Mouse (Mus musculus) liver, embryonic 16.5 days (tissue): ENCODE measurements around the gene Prorsd1. TPM values are rescaled to one million over a fixed set of nuclear protein-coding genes. Genes with fewer than 3 reads are reported as not detected.

Experiments
- ATAC-seq: fragments of 200-750 bp; cut with Nextera tagmentation; 2 replicates; pipeline ENCODE4 v1.8.0; 2017; ENCODE audit warnings: low read depth, mild to moderate bottlenecking, moderate number of reproducible peaks, moderate library complexity
- H3K27ac ChIP-seq: fragments of 300-500 bp; sonication (generic); 2 replicates; pipeline ENCODE4 v1.5.1; 2014; ENCODE audit warnings: mild to moderate bottlenecking, low read length
- H3K27me3 ChIP-seq: fragments of 300-500 bp; sonication (generic); 2 replicates; pipeline ENCODE4 v1.6.1; 2014; ENCODE audit warnings: low read depth, low read length, mixed read lengths; ENCODE audit not compliant: control insufficient read depth, insufficient read depth
- H3K36me3 ChIP-seq: fragments of 300-500 bp; sonication (generic); 2 replicates; pipeline ENCODE4 v1.6.1; 2014; ENCODE audit warnings: mild to moderate bottlenecking; ENCODE audit not compliant: control insufficient read depth, insufficient read depth
- H3K4me1 ChIP-seq: fragments of 300-500 bp; sonication (generic); 2 replicates; pipeline ENCODE4 v1.6.1; 2014; ENCODE audit warnings: low read depth, low read length, mixed read lengths; ENCODE audit not compliant: control insufficient read depth
- H3K4me2 ChIP-seq: fragments of 300-500 bp; sonication (generic); 2 replicates; pipeline ENCODE4 v1.6.1; 2014; ENCODE audit warnings: low read depth, low read length, mixed read lengths
- H3K4me3 ChIP-seq: fragments of 300-500 bp; sonication (generic); 2 replicates; pipeline ENCODE4 v1.5.1; 2014; ENCODE audit warnings: low read depth, mild to moderate bottlenecking, low read length
- H3K9ac ChIP-seq: fragments of 300-500 bp; sonication (generic); 2 replicates; pipeline ENCODE4 v1.6.1; 2014; ENCODE audit warnings: low read depth, low read length
- H3K9me3 ChIP-seq: fragments of 300-500 bp; sonication (generic); replicated peaks from 2 replicates; pipeline ENCODE4 v1.6.1; 2016; ENCODE audit warnings: low read length; ENCODE audit not compliant: control insufficient read depth
- WGBS: fragments of 180-500 bp; shearing (Covaris S2); extraction: QIAGEN DNeasy Blood & Tissue Kit; methylation state at CpG from one replicate; pipeline ENCODE4 v1.1.7; 2014; ENCODE audit not compliant: insufficient replicate concordance; 5-methylcytosine and 5-hydroxymethylcytosine counted together
- polyA plus RNA-seq: library from polyadenylated mRNA; unstranded; fragments of >200 nt; fragmentation: Nextera tagmentation; extraction: Ambion mirVana; gene quantifications from 2 replicates; pipeline ENCODE4 v1.2.1, GENCODE M21; 2015

The Prorsd1 gene
- polyA plus RNA-seq, 1 experiment from 2014 or later = 17.1 TPM

- peaks cover 6% of the 10 kb centered on the region; the same call in 1 of the 2 replicates for H3K36me3 ChIP-seq
- peaks cover 5% of the 10 kb centered on the region for H3K4me1 ChIP-seq
- H3K9me3 ChIP-seq = no peaks in the 10 kb centered on the region
- no peak overlapping the region for H3K4me3 ChIP-seq
- no peaks in the 10 kb centered on the region for H3K27me3 ChIP-seq
- no peak for ATAC-seq
- H3K27ac ChIP-seq = no peak overlapping the region
- 80% methylated on average over 1 of the region's 1 CpGs for WGBS
- H3K9ac ChIP-seq = no peak overlapping the region
- no peak overlapping the region for H3K4me2 ChIP-seq
Observed at GRCm38 (mm10) chr11:29509421-29509820, 5.4 kb downstream of the Prorsd1 start.

- Histone ChIP-seq H3K4me1 (peaks cover 9% of the 10 kb centered on the region), H3K9me3 (no peaks in the 10 kb centered on the region), H3K27me3 (no peaks in the 10 kb centered on the region), H3K4me2 (peak overlapping the region; percentile 4; the same call in 1 of the 2 replicates), H3K4me3 (no peak overlapping the region), H3K27ac (0 out of 2 replicates have a peak overlapping the region, but pooled peaks have one; percentile 30), H3K36me3 (0 out of 2 replicates have a peak, but pooled peaks cover 3% of the 10 kb centered on the region), H3K9ac (no peak overlapping the region)
- ATAC-seq = peak; percentile 43
- 38% methylated on average over 2 of the region's 2 CpGs for WGBS
Observed at GRCm38 (mm10) chr11:29504899-29505625, 9.8 kb downstream of the Prorsd1 start.

GRCm38 (mm10) chr11:29503948-29504893 is 10.6 kb downstream of the Prorsd1 start:
- 50% methylated on average over 10 of the region's 10 CpGs for WGBS
- 0 out of 2 replicates have a peak overlapping the region, but pooled peaks have one; percentile 4 for H3K4me2 ChIP-seq
- H3K4me1 ChIP-seq = peaks cover 9% of the 10 kb centered on the region
- peak overlapping the region; percentile 20; the same call in 1 of the 2 replicates for H3K27ac ChIP-seq
- no peaks in the 10 kb centered on the region for H3K9me3 ChIP-seq
- no peak overlapping the region for H3K4me3 ChIP-seq
- 0 out of 2 replicates have a peak, but pooled peaks cover 3% of the 10 kb centered on the region for H3K36me3 ChIP-seq
- no peaks in the 10 kb centered on the region for H3K27me3 ChIP-seq
- H3K9ac ChIP-seq = no peak overlapping the region
- peak; percentile 90 for ATAC-seq

GRCm38 (mm10) chr11:29496962-29497361 is 17.9 kb downstream of the Prorsd1 start:
- H3K9ac ChIP-seq = no peak overlapping the region
- H3K27me3 ChIP-seq = no peaks in the 10 kb centered on the region
- no peak overlapping the region for H3K4me2 ChIP-seq
- no peaks in the 10 kb centered on the region for H3K4me1 ChIP-seq
- H3K9me3 ChIP-seq = no peaks in the 10 kb centered on the region
- H3K27ac ChIP-seq = no peak overlapping the region
- ATAC-seq = no peak
- H3K4me3 ChIP-seq = no peak overlapping the region
- 57% methylated on average over 3 of the region's 3 CpGs for WGBS
- no peaks in the 10 kb centered on the region for H3K36me3 ChIP-seq

GRCm38 (mm10) chr11:29493135-29493534 is 21.7 kb downstream of the Prorsd1 start:
- H3K36me3 ChIP-seq = no peaks in the 10 kb centered on the region
- no peak overlapping the region for H3K27ac ChIP-seq
- H3K4me3 ChIP-seq = no peak overlapping the region
- no peaks in the 10 kb centered on the region for H3K9me3 ChIP-seq
- H3K4me2 ChIP-seq = no peak overlapping the region
- H3K9ac ChIP-seq = no peak overlapping the region
- H3K27me3 ChIP-seq = no peaks in the 10 kb centered on the region
- no peak for ATAC-seq
- H3K4me1 ChIP-seq = no peaks in the 10 kb centered on the region
- 72% methylated on average over 1 of the region's 1 CpGs for WGBS

GRCm38 (mm10) chr11:29474676-29475075 is 40.2 kb downstream of the Prorsd1 start:
- no peak for ATAC-seq
- H3K36me3 ChIP-seq = no peaks in the 10 kb centered on the region
- H3K9me3 ChIP-seq = no peaks in the 10 kb centered on the region
- H3K4me1 ChIP-seq = no peaks in the 10 kb centered on the region
- H3K27ac ChIP-seq = no peak overlapping the region
- no peak overlapping the region for H3K4me3 ChIP-seq
- H3K9ac ChIP-seq = no peak overlapping the region
- no peak overlapping the region for H3K4me2 ChIP-seq
- H3K27me3 ChIP-seq = no peaks in the 10 kb centered on the region

Other genes starting within 250 kb of the Prorsd1 start
- 2.9 and 3.2 TPM in 2 replicates for gene Ccdc88a, start 141.4 kb downstream of the Prorsd1 start, polyA plus RNA-seq
- gene Mtif2, start 11.4 kb upstream of the Prorsd1 start, polyA plus RNA-seq = 20.4 and 20.6 TPM in 2 replicates
- gene Clhc1, start 32.9 kb upstream of the Prorsd1 start, polyA plus RNA-seq = 0.21 TPM in 1 of 2 replicates, not detected in the other
- gene Rps27a, start 33.1 kb upstream of the Prorsd1 start, polyA plus RNA-seq = 535 and 592 TPM in 2 replicates
- gene Rtn4, start 177.9 kb upstream of the Prorsd1 start, polyA plus RNA-seq = 9.8 and 11.4 TPM in 2 replicates